Mouse (Mus musculus): ENCODE data around the gene Mcm6.
"Not testable (repeated sequence)": the region's sequence is repeated elsewhere in the genome, so short reads cannot be mapped to it uniquely, and the experiment has no call there.

The Mcm6 gene

GRCm38 (mm10) chr1:128328218-128328617 lies 31.2 kb downstream of the Mcm6 start, which contains the start of gene Lct:
Lct (minus strand) TSS chr1:128328318.
- no peak for DNase-seq

- no peak for DNase-seq
Observed at GRCm38 (mm10) chr1:128327165-128327564, 32.3 kb downstream of the Mcm6 start.

GRCm38 (mm10) chr1:128324776-128325175 lies 34.7 kb downstream of the Mcm6 start:
- DNase-seq, result no peak

GRCm38 (mm10) chr1:128323026-128323643 lies 36.3 kb downstream of the Mcm6 start:
- no peak for DNase-seq

GRCm38 (mm10) chr1:128319266-128319665 lies 40.2 kb downstream of the Mcm6 start:
- DNase-seq, result not testable (repeated sequence)

GRCm38 (mm10) chr1:128314665-128315064 lies 44.8 kb downstream of the Mcm6 start:
- no peak for DNase-seq

GRCm38 (mm10) chr1:128309043-128309442 lies 50.4 kb downstream of the Mcm6 start:
- peak; percentile 39 for DNase-seq

- no peak for DNase-seq
Observed at GRCm38 (mm10) chr1:128303900-128304299, 55.6 kb downstream of the Mcm6 start.

- DNase-seq, result no peak
Observed at GRCm38 (mm10) chr1:128295717-128296528, 63.5 kb downstream of the Mcm6 start.

GRCm38 (mm10) chr1:128295296-128295695 lies 64.2 kb downstream of the Mcm6 start:
- DNase-seq, result no peak

GRCm38 (mm10) chr1:128293524-128293923 lies 65.9 kb downstream of the Mcm6 start:
- DNase-seq, result no peak

GRCm38 (mm10) chr1:128290295-128290694 lies 69.2 kb downstream of the Mcm6 start:
- no peak for DNase-seq

- no peak for DNase-seq
Observed at GRCm38 (mm10) chr1:128285136-128285535, 74.3 kb downstream of the Mcm6 start.

- DNase-seq, result no peak
Observed at GRCm38 (mm10) chr1:128284157-128284690, 75.2 kb downstream of the Mcm6 start.

- no peak for DNase-seq
Observed at GRCm38 (mm10) chr1:128282924-128283323, 76.5 kb downstream of the Mcm6 start.

GRCm38 (mm10) chr1:128281753-128282152 lies 77.7 kb downstream of the Mcm6 start:
- DNase-seq, result peak; percentile 44
